Mouse (Mus musculus) bone marrow, adult 2 months (tissue): Measurements from ENCODE around the gene Dmac2.

Experiments used
- CTCF ChIP-seq: fragments of 200-500 bp; IDR thresholded peaks from 2 replicates; pipeline ENCODE4 v1.5.1; 2011; ENCODE audit warnings: low read length, control low read depth; ENCODE audit not compliant: control insufficient read depth, insufficient read depth
- POLR2A ChIP-seq: fragments of 200-500 bp; IDR thresholded peaks from 2 replicates; pipeline ENCODE4 v1.6.1; 2011; ENCODE audit warnings: low read depth, mild to moderate bottlenecking, control low read depth, low read length, borderline replicate concordance; ENCODE audit not compliant: control insufficient read depth

GRCm38 (mm10) chr7:25615706-25616011 is 3.6 kb upstream of the Dmac2 start, which contains the start of gene Erich4:
- TF ChIP-seq CTCF: no peak
- TF ChIP-seq POLR2A: no peak
